Comparison of ENCODE assay signal across 7 mouse cellular contexts in genomic region chr7:96152924-96153359, GRCm38 (mm10). TPM values are rescaled to one million over a fixed set of nuclear protein-coding genes. Genes with fewer than 3 reads are reported as not detected.
A peak's percentile ranks its signal among the peaks of the same experiment; 100 is the strongest.
DNase-seq lines count a peak whose midpoint lies in the region; ATAC-seq and TF ChIP-seq lines count a peak whose summit lies in the region.

No protein-coding gene starts in this region.

- peak; percentile 90 for ATAC-seq in heart, embryonic 12.5 days (ENCODE audit: insufficient number of reproducible peaks, low FRiP score)
- peak; percentile 97 for ATAC-seq in kidney, embryonic 15.5 days (replicated peaks; ENCODE audit: low FRiP score)

- H3K4me3 ChIP-seq in heart, embryonic 12.5 days: peak overlapping the region; percentile 47
- peak overlapping the region; percentile 43 for H3K4me3 ChIP-seq in kidney, embryonic 15.5 days (replicated peaks)
- H3K4me3 ChIP-seq in small intestine, adult 2 months (ENCODE audit: low read depth, low read length): peak overlapping the region; percentile 24

- H3K9ac ChIP-seq in heart, embryonic 12.5 days: 0 out of 2 replicates have a peak overlapping the region, but pooled peaks have one; percentile 4
- H3K9ac ChIP-seq in kidney, embryonic 15.5 days: peak overlapping the region; percentile 45

- H3K27ac ChIP-seq in heart, embryonic 12.5 days (ENCODE audit: poor library complexity, severe bottlenecking): no peak overlapping the region
- peak overlapping the region; percentile 76 for H3K27ac ChIP-seq in kidney, embryonic 15.5 days
- no peak overlapping the region for H3K27ac ChIP-seq in small intestine, adult 2 months (ENCODE audit: insufficient read depth, low read depth, low read length)

- no peak for TF ChIP-seq CTCF in small intestine, adult 2 months (IDR thresholded peaks at IDR 0.05; ENCODE audit: extremely low read depth, insufficient read length, insufficient replicate concordance, low read depth, low read length)

- no peaks in the 10 kb centered on the region for H3K9me3 ChIP-seq in heart, embryonic 12.5 days (replicated peaks)
- no peaks in the 10 kb centered on the region for H3K9me3 ChIP-seq in kidney, embryonic 15.5 days (replicated peaks)

- peak; percentile 69 for DNase-seq in adipocyte (ENCODE audit: low spot score)
- peak; percentile 58 for DNase-seq in embryo, embryonic 11.5 days (ENCODE audit: low read depth, low spot score)
- DNase-seq in lung, postnatal 25 days (ENCODE audit: low spot score): peak; percentile 56
- DNase-seq in layer of hippocampus, adult 9-11 months: no peak

- peak overlapping the region; percentile 64 for H3K4me2 ChIP-seq in heart, embryonic 12.5 days
- peak overlapping the region; percentile 59 for H3K4me2 ChIP-seq in kidney, embryonic 15.5 days

- WGBS in heart, embryonic 12.5 days: under 1% methylated on average over 10 of the region's 10 CpGs
- WGBS in kidney, embryonic 15.5 days: under 1% methylated on average over 10 of the region's 10 CpGs
- WGBS in small intestine, adult 2 months: 4% methylated on average over 10 of the region's 10 CpGs

- H3K4me1 ChIP-seq in heart, embryonic 12.5 days (replicated peaks): peaks cover 4% of the 10 kb centered on the region; the same call in 1 of the 2 replicates
- 0 out of 2 replicates have a peak, but pooled peaks cover 12% of the 10 kb centered on the region for H3K4me1 ChIP-seq in kidney, embryonic 15.5 days
- no peaks in the 10 kb centered on the region for H3K4me1 ChIP-seq in small intestine, adult 2 months (ENCODE audit: control insufficient read depth, insufficient read depth, insufficient read length, low read length)

- H3K36me3 ChIP-seq in heart, embryonic 12.5 days: no peaks in the 10 kb centered on the region
- no peaks in the 10 kb centered on the region for H3K36me3 ChIP-seq in kidney, embryonic 15.5 days
- H3K36me3 ChIP-seq in small intestine, adult 2 months (ENCODE audit: control insufficient read depth, insufficient read depth, low read length): no peaks in the 10 kb centered on the region

- no peak for TF ChIP-seq POLR2A in small intestine, adult 2 months (IDR thresholded peaks at IDR 0.05; ENCODE audit: low read depth, low read length)

- no peaks in the 10 kb centered on the region for H3K27me3 ChIP-seq in heart, embryonic 12.5 days (replicated peaks)
- H3K27me3 ChIP-seq in kidney, embryonic 15.5 days: no peaks in the 10 kb centered on the region
- H3K27me3 ChIP-seq in small intestine, adult 2 months (ENCODE audit: control insufficient read depth, insufficient read depth, low read length): no peaks in the 10 kb centered on the region

RNA-seq across cellular contexts. Expression of gene Tenm4, which starts 18.1 kb away (rescaled TPM):
- polyA plus RNA-seq in heart, embryonic 12.5 days (2016; fragmentation: Nextera tagmentation; extraction: Ambion mirVana): 9.9 and 10.2 TPM in 2 replicates
- polyA plus RNA-seq in kidney, embryonic 15.5 days (2015; fragmentation: Nextera tagmentation; extraction: Ambion mirVana): 36.4 and 42.7 TPM in 2 replicates
- 0.47 and 0.79 TPM in 2 replicates for polyA plus RNA-seq in small intestine, adult 2 months (2012; rRNA removed)
